Mouse (Mus musculus): ENCODE data around the gene 4932438A13Rik. TPM values are rescaled to one million over a fixed set of nuclear protein-coding genes. Genes with fewer than 3 reads are reported as not detected.
A peak's percentile ranks its signal among the peaks of the same experiment; 100 is the strongest.

4932438A13Rik gene
- polyA plus RNA-seq, 1 experiment from 2014 or later = 28.8 TPM

GRCm38 (mm10) chr3:37037979-37038378 is 175.1 kb downstream of the 4932438A13Rik start:
- H3K9ac ChIP-seq (replicated peaks; ENCODE audit: low read depth) = no peak overlapping the region
- no peaks in the 10 kb centered on the region for H3K27me3 ChIP-seq (replicated peaks; ENCODE audit: insufficient read depth, low read length)
- H3K27ac ChIP-seq (ENCODE audit: low read length) = no peak overlapping the region
- ATAC-seq (no peak), DNase-seq (ENCODE audit: low spot score) (no peak)
- H3K4me2 ChIP-seq (replicated peaks; ENCODE audit: low read depth, low read length) = no peak overlapping the region
- H3K9me3 ChIP-seq (ENCODE audit: low read length) = no peaks in the 10 kb centered on the region
- peaks cover 31% of the 10 kb centered on the region; the same call in 1 of the 2 replicates for H3K36me3 ChIP-seq (ENCODE audit: insufficient read depth, low read length)
- no peaks in the 10 kb centered on the region for H3K4me1 ChIP-seq (ENCODE audit: insufficient read depth, low read depth, low read length)
- H3K4me3 ChIP-seq (ENCODE audit: low read depth, low read length) = no peak overlapping the region
- TF ChIP-seq EP300 (IDR thresholded peaks at IDR 0.05) (no peak), CTCF (IDR thresholded peaks at IDR 0.05) (no peak)
- 93% methylated on average over 2 of the region's 2 CpGs for whole genome bisulfite sequencing

- no peak overlapping the region for H3K4me3 ChIP-seq (ENCODE audit: low read depth, low read length)
- no peak overlapping the region for H3K27ac ChIP-seq (ENCODE audit: low read length)
- DNase-seq (ENCODE audit: low spot score) (no peak), ATAC-seq (no peak)
- H3K4me1 ChIP-seq (ENCODE audit: insufficient read depth, low read depth, low read length) = no peaks in the 10 kb centered on the region
- H3K4me2 ChIP-seq (replicated peaks; ENCODE audit: low read depth, low read length) = no peak overlapping the region
- no peak overlapping the region for H3K9ac ChIP-seq (replicated peaks; ENCODE audit: low read depth)
- TF ChIP-seq EP300 (IDR thresholded peaks at IDR 0.05) = no peak
- no peak for TF ChIP-seq CTCF (IDR thresholded peaks at IDR 0.05)
- H3K36me3 ChIP-seq (ENCODE audit: insufficient read depth, low read length) = peaks cover 43% of the 10 kb centered on the region; the same call in 1 of the 2 replicates
- H3K9me3 ChIP-seq (ENCODE audit: low read length) = no peaks in the 10 kb centered on the region
- no peaks in the 10 kb centered on the region for H3K27me3 ChIP-seq (replicated peaks; ENCODE audit: insufficient read depth, low read length)
Measured at GRCm38 (mm10) chr3:37039811-37040210, 176.9 kb downstream of the 4932438A13Rik start.

- no peak overlapping the region for H3K4me3 ChIP-seq (ENCODE audit: low read depth, low read length)
- DNase-seq (ENCODE audit: low spot score) (no peak), ATAC-seq (no peak)
- no peaks in the 10 kb centered on the region for H3K4me1 ChIP-seq (ENCODE audit: insufficient read depth, low read depth, low read length)
- 92% methylated on average over 1 of the region's 1 CpGs for WGBS
- H3K36me3 ChIP-seq (ENCODE audit: insufficient read depth, low read length) = peaks cover 19% of the 10 kb centered on the region
- H3K9me3 ChIP-seq (ENCODE audit: low read length) = no peaks in the 10 kb centered on the region
- no peaks in the 10 kb centered on the region for H3K27me3 ChIP-seq (replicated peaks; ENCODE audit: insufficient read depth, low read length)
- H3K9ac ChIP-seq (replicated peaks; ENCODE audit: low read depth) = no peak overlapping the region
- no peak for TF ChIP-seq CTCF (IDR thresholded peaks at IDR 0.05)
- no peak for TF ChIP-seq EP300 (IDR thresholded peaks at IDR 0.05)
- H3K27ac ChIP-seq (ENCODE audit: low read length) = no peak overlapping the region
- H3K4me2 ChIP-seq (replicated peaks; ENCODE audit: low read depth, low read length) = no peak overlapping the region
Measured at GRCm38 (mm10) chr3:37051491-37051890, 188.6 kb downstream of the 4932438A13Rik start.

GRCm38 (mm10) chr3:37063406-37063805 is 200.5 kb downstream of the 4932438A13Rik start, which contains the start of gene Adad1:
TSS of gene Adad1 (plus strand) at chr3:37063527.
- no peaks in the 10 kb centered on the region for H3K9me3 ChIP-seq (ENCODE audit: low read length)
- no peaks in the 10 kb centered on the region for H3K27me3 ChIP-seq (replicated peaks; ENCODE audit: insufficient read depth, low read length)
- ATAC-seq (0 out of 2 replicates have a peak, but pooled peaks have one; percentile 21), DNase-seq (ENCODE audit: low spot score) (no peak)
- no peak within 1 kb of the TSS for H3K9ac ChIP-seq (replicated peaks; ENCODE audit: low read depth)
- H3K4me2 ChIP-seq (replicated peaks; ENCODE audit: low read depth, low read length) = peak within 1 kb of the TSS; percentile 33
- no peaks in the 10 kb centered on the region for H3K36me3 ChIP-seq (ENCODE audit: insufficient read depth, low read length)
- no peaks in the 10 kb centered on the region for H3K4me1 ChIP-seq (ENCODE audit: insufficient read depth, low read depth, low read length)
- peak within 1 kb of the TSS; percentile 8; the same call in 1 of the 2 replicates for H3K4me3 ChIP-seq (ENCODE audit: low read depth, low read length)
- no peak within 1 kb of the TSS for H3K27ac ChIP-seq (ENCODE audit: low read length)
- 62% methylated on average over 24 of the region's 39 CpGs for WGBS
- TF ChIP-seq EP300 (IDR thresholded peaks at IDR 0.05) (no peak), CTCF (IDR thresholded peaks at IDR 0.05) (no peak)

GRCm38 (mm10) chr3:37073211-37073610 is 210.3 kb downstream of the 4932438A13Rik start:
- no peak overlapping the region for H3K9ac ChIP-seq (replicated peaks; ENCODE audit: low read depth)
- TF ChIP-seq EP300 (IDR thresholded peaks at IDR 0.05) = no peak
- peak; percentile 71 for TF ChIP-seq CTCF (IDR thresholded peaks at IDR 0.05)
- H3K36me3 ChIP-seq (ENCODE audit: insufficient read depth, low read length) = no peaks in the 10 kb centered on the region
- no peaks in the 10 kb centered on the region for H3K4me1 ChIP-seq (ENCODE audit: insufficient read depth, low read depth, low read length)
- H3K4me2 ChIP-seq (replicated peaks; ENCODE audit: low read depth, low read length) = no peak overlapping the region
- H3K27ac ChIP-seq (ENCODE audit: low read length) = no peak overlapping the region
- no peak overlapping the region for H3K4me3 ChIP-seq (ENCODE audit: low read depth, low read length)
- H3K27me3 ChIP-seq (replicated peaks; ENCODE audit: insufficient read depth, low read length) = no peaks in the 10 kb centered on the region
- DNase-seq (ENCODE audit: low spot score) (peak; percentile 44), ATAC-seq (no peak)
- H3K9me3 ChIP-seq (ENCODE audit: low read length) = no peaks in the 10 kb centered on the region

GRCm38 (mm10) chr3:37084860-37085259 is 222.0 kb downstream of the 4932438A13Rik start:
- DNase-seq (ENCODE audit: low spot score) (peak; percentile 7), ATAC-seq (no peak)
- WGBS = 46% methylated on average over 4 of the region's 4 CpGs
- Histone ChIP-seq H3K27ac (ENCODE audit: low read length) (no peak overlapping the region), H3K4me2 (replicated peaks; ENCODE audit: low read depth, low read length) (no peak overlapping the region), H3K27me3 (replicated peaks; ENCODE audit: insufficient read depth, low read length) (no peaks in the 10 kb centered on the region), H3K36me3 (ENCODE audit: insufficient read depth, low read length) (no peaks in the 10 kb centered on the region), H3K9me3 (ENCODE audit: low read length) (no peaks in the 10 kb centered on the region), H3K4me1 (ENCODE audit: insufficient read depth, low read depth, low read length) (no peaks in the 10 kb centered on the region), H3K4me3 (ENCODE audit: low read depth, low read length) (no peak overlapping the region), H3K9ac (replicated peaks; ENCODE audit: low read depth) (no peak overlapping the region)
- TF ChIP-seq EP300 (IDR thresholded peaks at IDR 0.05) (no peak), CTCF (IDR thresholded peaks at IDR 0.05) (no peak)

- no peak overlapping the region for H3K4me3 ChIP-seq (ENCODE audit: low read depth, low read length)
- H3K9ac ChIP-seq (replicated peaks; ENCODE audit: low read depth) = no peak overlapping the region
- no peak for DNase-seq (ENCODE audit: low spot score)
- TF ChIP-seq EP300 (IDR thresholded peaks at IDR 0.05) (no peak), CTCF (IDR thresholded peaks at IDR 0.05) (no peak)
- H3K4me1 ChIP-seq (ENCODE audit: insufficient read depth, low read depth, low read length) = no peaks in the 10 kb centered on the region
- H3K4me2 ChIP-seq (replicated peaks; ENCODE audit: low read depth, low read length) = no peak overlapping the region
- no peaks in the 10 kb centered on the region for H3K36me3 ChIP-seq (ENCODE audit: insufficient read depth, low read length)
- H3K27ac ChIP-seq (ENCODE audit: low read length) = no peak overlapping the region
- H3K9me3 ChIP-seq (ENCODE audit: low read length) = no peaks in the 10 kb centered on the region
- ATAC-seq = no peak
- H3K27me3 ChIP-seq (replicated peaks; ENCODE audit: insufficient read depth, low read length) = no peaks in the 10 kb centered on the region
Measured at GRCm38 (mm10) chr3:37090721-37091120, 227.8 kb downstream of the 4932438A13Rik start.

Other genes starting within 250 kb of the 4932438A13Rik start
- gene Bbs7, start 249.6 kb upstream of the 4932438A13Rik start, polyA plus RNA-seq (2015; fragmentation: Nextera tagmentation; extraction: Ambion mirVana) = 8.0 and 8.8 TPM in 2 replicates
- gene Trpc3, start 172.9 kb upstream of the 4932438A13Rik start, polyA plus RNA-seq (2015; fragmentation: Nextera tagmentation; extraction: Ambion mirVana) = 3.1 and 3.3 TPM in 2 replicates
- gene Adad1, start 200.4 kb downstream of the 4932438A13Rik start, polyA plus RNA-seq (2015; fragmentation: Nextera tagmentation; extraction: Ambion mirVana) = not detected in 2 replicates

All from lung, postnatal 0 days (tissue).